Mouse (Mus musculus) lung, postnatal 0 days (tissue): ENCODE data around the gene Nr0b2. TPM values are rescaled to one million over a fixed set of nuclear protein-coding genes. Genes with fewer than 3 reads are reported as not detected.

Experiments used
- ATAC-seq: fragments of 200-750 bp; cut with Nextera tagmentation; 2 replicates; pipeline ENCODE4 v1.8.0; 2017; ENCODE audit warnings: moderate library complexity
- DNase-seq: peaks from one replicate; pipeline ENCODE4 v3.0.0-alpha.2; 2016; ENCODE audit warnings: low spot score
- H3K27ac ChIP-seq: fragments of 300-500 bp; sonication (generic); 2 replicates; pipeline ENCODE4 v1.5.1; 2014; ENCODE audit warnings: antibody characterized with exemption, mild to moderate bottlenecking, low read length, mixed read lengths
- H3K27me3 ChIP-seq: fragments of 300-500 bp; sonication (generic); replicated peaks from 2 replicates; pipeline ENCODE4 v1.6.1; 2014; ENCODE audit warnings: low read length, mixed read lengths; ENCODE audit not compliant: insufficient read depth
- H3K36me3 ChIP-seq: fragments of 300-500 bp; sonication (generic); 2 replicates; pipeline ENCODE4 v1.6.1; 2014; ENCODE audit warnings: low read length, mixed read lengths; ENCODE audit not compliant: insufficient read depth
- H3K4me1 ChIP-seq: fragments of 300-500 bp; sonication (generic); 2 replicates; pipeline ENCODE4 v1.6.1; 2014; ENCODE audit warnings: antibody characterized with exemption, low read depth, low read length, mixed read lengths; ENCODE audit not compliant: insufficient read depth
- H3K4me2 ChIP-seq: fragments of 300-500 bp; sonication (generic); replicated peaks from 2 replicates; pipeline ENCODE4 v1.6.1; 2014; ENCODE audit warnings: low read depth, mild to moderate bottlenecking, low read length, moderate library complexity, mixed read lengths
- H3K4me3 ChIP-seq: fragments of 300-500 bp; sonication (generic); 2 replicates; pipeline ENCODE4 v1.5.1; 2014; ENCODE audit warnings: low read depth, low read length
- H3K9ac ChIP-seq: fragments of 300-500 bp; sonication (generic); replicated peaks from 2 replicates; pipeline ENCODE4 v1.6.1; 2014; ENCODE audit warnings: low read depth, mild to moderate bottlenecking
- H3K9me3 ChIP-seq: fragments of 300-500 bp; sonication (generic); 2 replicates; pipeline ENCODE4 v1.6.1; 2016; ENCODE audit warnings: low read length, mixed read lengths
- CTCF ChIP-seq: IDR thresholded peaks from 2 replicates; pipeline ENCODE4 v1.5.1; 2016; ENCODE audit warnings: antibody characterized with exemption, mild to moderate bottlenecking
- EP300 ChIP-seq: IDR thresholded peaks from 2 replicates; pipeline ENCODE4 v1.6.1; 2016; ENCODE audit warnings: antibody characterized with exemption, mild to moderate bottlenecking, control low read depth
- WGBS: fragments of 180-500 bp; shearing (Covaris S2); extraction: QIAGEN DNeasy Blood & Tissue Kit; methylation state at CpG from one replicate; pipeline ENCODE4 v1.1.7; 2014; 5-methylcytosine and 5-hydroxymethylcytosine counted together
- microRNA-seq: library from miRNA; unstranded; fragments of <30 nt; microRNA quantifications from one replicate; pipeline ENCODE4, GENCODE M21; 2016
- polyA plus RNA-seq: library from polyadenylated mRNA; unstranded; fragments of >200 nt; fragmentation: Nextera tagmentation; extraction: Ambion mirVana; gene quantifications from 2 replicates; pipeline ENCODE4 v1.2.1, GENCODE M21; 2015

The Nr0b2 gene
- polyA plus RNA-seq, 1 experiment from 2014 or later = 0.37 TPM

- DNase-seq = peak; percentile 78
- no peaks in the 10 kb centered on the region for H3K27me3 ChIP-seq
- ATAC-seq = no peak
- no peak overlapping the region for H3K9ac ChIP-seq
- 61% methylated on average over 5 of the region's 5 CpGs for WGBS
- H3K4me2 ChIP-seq = no peak overlapping the region
- H3K4me3 ChIP-seq = no peak overlapping the region
- H3K27ac ChIP-seq = peak overlapping the region; percentile 47; the same call in 1 of the 2 replicates
- H3K9me3 ChIP-seq = no peaks in the 10 kb centered on the region
- TF ChIP-seq CTCF = no peak
- TF ChIP-seq EP300 = peak; percentile 21; the same call in 1 of the 2 replicates
- H3K36me3 ChIP-seq = peaks cover 13% of the 10 kb centered on the region; the same call in 1 of the 2 replicates
- peaks cover 11% of the 10 kb centered on the region for H3K4me1 ChIP-seq
These were observed 49.9 kb downstream of the Nr0b2 start for GRCm38 (mm10) chr4:133603056-133603455.

GRCm38 (mm10) chr4:133604175-133604574, 51.0 kb downstream of the Nr0b2 start:
- peak overlapping the region; percentile 32; the same call in 1 of the 2 replicates for H3K27ac ChIP-seq
- no peak overlapping the region for H3K9ac ChIP-seq
- H3K27me3 ChIP-seq = no peaks in the 10 kb centered on the region
- TF ChIP-seq EP300 = no peak
- no peak for TF ChIP-seq CTCF
- no peaks in the 10 kb centered on the region for H3K9me3 ChIP-seq
- no peak overlapping the region for H3K4me3 ChIP-seq
- 74% methylated on average over 7 of the region's 7 CpGs for WGBS
- H3K4me2 ChIP-seq = no peak overlapping the region
- ATAC-seq (no peak), DNase-seq (no peak)
- H3K36me3 ChIP-seq = peaks cover 19% of the 10 kb centered on the region; the same call in 1 of the 2 replicates
- H3K4me1 ChIP-seq = peaks cover 7% of the 10 kb centered on the region

GRCm38 (mm10) chr4:133604856-133605255, 51.7 kb downstream of the Nr0b2 start:
- peaks cover 6% of the 10 kb centered on the region for H3K4me1 ChIP-seq
- no peak overlapping the region for H3K4me3 ChIP-seq
- ATAC-seq (no peak), DNase-seq (no peak)
- H3K9me3 ChIP-seq = no peaks in the 10 kb centered on the region
- H3K27ac ChIP-seq = peak overlapping the region; percentile 51; the same call in 1 of the 2 replicates
- TF ChIP-seq CTCF = no peak
- TF ChIP-seq EP300 = no peak
- 69% methylated on average over 6 of the region's 6 CpGs for WGBS
- peaks cover 19% of the 10 kb centered on the region; the same call in 1 of the 2 replicates for H3K36me3 ChIP-seq
- H3K27me3 ChIP-seq = no peaks in the 10 kb centered on the region
- no peak overlapping the region for H3K4me2 ChIP-seq
- H3K9ac ChIP-seq = no peak overlapping the region

- peak overlapping the region; percentile 51; the same call in 1 of the 2 replicates for H3K27ac ChIP-seq
- WGBS = 50% methylated on average over 9 of the region's 9 CpGs
- peak; percentile 77 for DNase-seq
- H3K4me1 ChIP-seq = peaks cover 6% of the 10 kb centered on the region
- H3K4me3 ChIP-seq = no peak overlapping the region
- H3K36me3 ChIP-seq = peaks cover 19% of the 10 kb centered on the region; the same call in 1 of the 2 replicates
- H3K9me3 ChIP-seq = no peaks in the 10 kb centered on the region
- no peak overlapping the region for H3K9ac ChIP-seq
- 0 out of 2 replicates have a peak overlapping the region, but pooled peaks have one; percentile 8 for H3K4me2 ChIP-seq
- ATAC-seq = peak; percentile 54
- no peaks in the 10 kb centered on the region for H3K27me3 ChIP-seq
- TF ChIP-seq EP300 (no peak), CTCF (no peak)
These were observed 52.2 kb downstream of the Nr0b2 start for GRCm38 (mm10) chr4:133605330-133605729.

Small RNAs within 50 kb of the gene (microRNA-seq; reads per million reads assigned to microRNA genes)
- gene Gm23158 = not detected

Other genes with a start within 250 kb of the Nr0b2 start
- gene Wdtc1, start 199.9 kb upstream of the Nr0b2 start, polyA plus RNA-seq = 9.2 and 9.9 TPM in 2 replicates
- gene Slc9a1, start 183.7 kb upstream of the Nr0b2 start, polyA plus RNA-seq = 5.4 and 6.0 TPM in 2 replicates
- gene Tent5b, start 73.2 kb upstream of the Nr0b2 start, polyA plus RNA-seq = 11.0 and 19.1 TPM in 2 replicates
- gene Trnp1, start 54.8 kb upstream of the Nr0b2 start, polyA plus RNA-seq = 1.1 and 1.4 TPM in 2 replicates
- gene Kdf1, start 34.4 kb upstream of the Nr0b2 start, polyA plus RNA-seq = 24.8 TPM in 2 replicates
- gene Nudc, start 7.4 kb upstream of the Nr0b2 start, polyA plus RNA-seq = 130 and 154 TPM in 2 replicates
- gene Gpatch3, start 21.4 kb downstream of the Nr0b2 start, polyA plus RNA-seq = 6.7 and 7.1 TPM in 2 replicates
- gene Gpn2, start 31.0 kb downstream of the Nr0b2 start, polyA plus RNA-seq = 15.8 and 17.6 TPM in 2 replicates
- gene Sfn, start 48.8 kb downstream of the Nr0b2 start, polyA plus RNA-seq = 23.7 and 32.4 TPM in 2 replicates
- 5.8 and 9.4 TPM in 2 replicates for gene Zdhhc18, start 96.8 kb downstream of the Nr0b2 start, polyA plus RNA-seq
- 17.3 and 17.8 TPM in 2 replicates for gene Pigv, start 119.3 kb downstream of the Nr0b2 start, polyA plus RNA-seq
- gene Arid1a, start 203.4 kb downstream of the Nr0b2 start, polyA plus RNA-seq = 13.7 and 18.6 TPM in 2 replicates